Mouse (Mus musculus) ES-E14 (cell line): ENCODE measurements at regions not wholly inside any gene's neighbourhood (a gene's known extent, or its start where the extent isn't known, plus 50 kb on each side); places are given as distances from the start of the nearest gene placed in this dataset.

Experiments
- DNase-seq: peaks from one replicate; pipeline ENCODE4 v3.0.0-alpha.2; 2013; ENCODE audit warnings: low read depth, low spot score
- H3K27ac ChIP-seq: 2 replicates; pipeline ENCODE4 v1.5.1; 2012; ENCODE audit warnings: low read depth, mild to moderate bottlenecking, low read length, moderate library complexity, mixed read lengths; ENCODE audit not compliant: poor library complexity, insufficient read depth, severe bottlenecking
- H3K36me3 ChIP-seq: 2 replicates; pipeline ENCODE4 v1.6.1; 2012; ENCODE audit warnings: mild to moderate bottlenecking, low read length, moderate library complexity, mixed read lengths; ENCODE audit not compliant: control insufficient read depth, poor library complexity, insufficient read depth, severe bottlenecking
- H3K4me1 ChIP-seq, 2 experiments: fragments of 150-350 bp in 1 of 2; sonication (generic) in 1 of 2; 2 replicates each; pipeline ENCODE4 v1.6.1; 2012; ENCODE audit warnings: low read length in 2 of 2, mild to moderate bottlenecking in 1 of 2, mixed read lengths in 1 of 2; ENCODE audit not compliant: control insufficient read depth in 2 of 2, insufficient read depth in 2 of 2, poor library complexity in 1 of 2
- H3K4me3 ChIP-seq, 2 experiments: fragments of 150-350 bp in 1 of 2; sonication (generic) in 1 of 2; 2 replicates each; pipeline ENCODE4 v1.5.1; 2012; ENCODE audit warnings: low read length in 2 of 2, low read depth in 1 of 2, mild to moderate bottlenecking in 1 of 2, mixed read lengths in 1 of 2; ENCODE audit not compliant: insufficient read depth in 1 of 2, poor library complexity in 1 of 2, severe bottlenecking in 1 of 2
- H3K9ac ChIP-seq: 2 replicates; pipeline ENCODE4 v1.6.1; 2012; ENCODE audit warnings: low read depth, mild to moderate bottlenecking, low read length, mixed read lengths; ENCODE audit not compliant: poor library complexity, insufficient read depth, severe bottlenecking
- H3K9me3 ChIP-seq: fragments of 150-350 bp; sonication (generic); 2 replicates; pipeline ENCODE4 v1.6.1; 2012; ENCODE audit warnings: low read depth, mild to moderate bottlenecking, low read length; ENCODE audit not compliant: control insufficient read depth, insufficient read depth
- CHD2 ChIP-seq: IDR thresholded peaks from 2 replicates; pipeline ENCODE4 v1.6.1; 2014; ENCODE audit warnings: mild to moderate bottlenecking, low read depth, low read length, inconsistent platforms
- HCFC1 ChIP-seq: IDR thresholded peaks from 2 replicates; pipeline ENCODE4 v1.6.1; 2012; ENCODE audit warnings: low read length, inconsistent platforms, borderline replicate concordance; ENCODE audit not compliant: insufficient read depth
- MAFK ChIP-seq: IDR thresholded peaks from 2 replicates; pipeline ENCODE4 v1.6.1; 2014; ENCODE audit warnings: mild to moderate bottlenecking, low read depth, low read length, inconsistent platforms; ENCODE audit not compliant: insufficient read depth
- ZC3H11A ChIP-seq: IDR thresholded peaks from 2 replicates; pipeline ENCODE4 v1.6.1; 2012; ENCODE audit warnings: low read depth, mild to moderate bottlenecking, inconsistent platforms, low read length, borderline replicate concordance
- ZNF384 ChIP-seq: IDR thresholded peaks from 2 replicates; pipeline ENCODE4 v1.6.1; 2012; ENCODE audit warnings: low read depth, low read length, inconsistent platforms
- in situ Hi-C, 2 experiments: fragments of 600-800 bp; cut with MboI; formaldehyde crosslinking; loops; one replicate each; pipeline ENCODE4 v1.15.1; 2025; ENCODE audit warnings: low sequenced_read_pairs in 2 of 2, inconsistent platforms in 1 of 2; ENCODE audit not compliant: unreplicated experiment in 2 of 2

- no peak for DNase-seq
- no peak overlapping the region for H3K27ac ChIP-seq
- no peak for TF ChIP-seq ZNF384
- no peak for TF ChIP-seq CHD2
- TF ChIP-seq MAFK = no peak
- TF ChIP-seq HCFC1 = no peak
- no peak for TF ChIP-seq ZC3H11A
- no peaks in the 10 kb centered on the region for H3K36me3 ChIP-seq
- no peaks in the 10 kb centered on the region for H3K4me1 ChIP-seq
- H3K4me3 ChIP-seq = no peak overlapping the region
- no peaks in the 10 kb centered on the region for H3K9me3 ChIP-seq
- H3K9ac ChIP-seq = no peak overlapping the region
- in situ Hi-C loops = no loop called here
Observed at GRCm38 (mm10) chr7:123907946-123908840, 74.5 kb upstream of the Hs3st4 start.

GRCm38 (mm10) chr7:123921461-123921860 lies 61.2 kb upstream of the Hs3st4 start:
- no peak for DNase-seq
- H3K4me1 ChIP-seq = no peaks in the 10 kb centered on the region
- H3K27ac ChIP-seq = no peak overlapping the region
- no peak overlapping the region for H3K9ac ChIP-seq
- no peak overlapping the region for H3K4me3 ChIP-seq
- H3K36me3 ChIP-seq = no peaks in the 10 kb centered on the region
- H3K9me3 ChIP-seq = no peaks in the 10 kb centered on the region
- in situ Hi-C loops = no loop called here
- TF ChIP-seq ZC3H11A (no peak), MAFK (no peak)

- TF ChIP-seq HCFC1 (no peak), ZNF384 (no peak), MAFK (no peak), ZC3H11A (no peak), CHD2 (no peak)
- no peak overlapping the region for H3K27ac ChIP-seq
- DNase-seq = no peak
- H3K4me1 ChIP-seq = no peaks in the 10 kb centered on the region
- no peaks in the 10 kb centered on the region for H3K36me3 ChIP-seq
- H3K9ac ChIP-seq = no peak overlapping the region
- no peaks in the 10 kb centered on the region for H3K9me3 ChIP-seq
- H3K4me3 ChIP-seq = no peak overlapping the region
- in situ Hi-C loops = no loop called here
Observed at GRCm38 (mm10) chr7:123932486-123932885, 50.2 kb upstream of the Hs3st4 start.
